Mouse (Mus musculus) gastrocnemius, adult 2 months (tissue): Measurements from ENCODE around the gene Tnk2. TPM values are rescaled to one million over a fixed set of nuclear protein-coding genes. Genes with fewer than 3 reads are reported as not detected.

Source experiments
- DNase-seq: peaks from one replicate; pipeline ENCODE4 v3.0.0; 2022
- H3K27ac ChIP-seq: fragments of 200-600 bp; 2 replicates; pipeline ENCODE4 v1.8.1; 2022; ENCODE audit warnings: mild to moderate bottlenecking
- H3K4me3 ChIP-seq: fragments of 200-600 bp; 2 replicates; pipeline ENCODE4 v1.8.1; 2022; ENCODE audit warnings: mild to moderate bottlenecking, moderate library complexity
- CTCF ChIP-seq: fragments of 200-600 bp; IDR thresholded peaks from 2 replicates; pipeline ENCODE4 v1.8.1; 2022; ENCODE audit warnings: antibody characterized with exemption, mild to moderate bottlenecking, moderate library complexity
- intact Hi-C: fragments of 180-260 bp; cut with DNase I; formaldehyde crosslinking; loops from one replicate; pipeline ENCODE4 v1.15.1; 2025
- total RNA-seq, 2 experiments: library from RNA; stranded (reverse); gene quantifications; 2 replicates each; pipeline ENCODE4 v1.2.3; 2021

Gene Tnk2
- total RNA-seq, 2 experiments from 2014 or later: 48.4 to 54.4 TPM

DNA sequence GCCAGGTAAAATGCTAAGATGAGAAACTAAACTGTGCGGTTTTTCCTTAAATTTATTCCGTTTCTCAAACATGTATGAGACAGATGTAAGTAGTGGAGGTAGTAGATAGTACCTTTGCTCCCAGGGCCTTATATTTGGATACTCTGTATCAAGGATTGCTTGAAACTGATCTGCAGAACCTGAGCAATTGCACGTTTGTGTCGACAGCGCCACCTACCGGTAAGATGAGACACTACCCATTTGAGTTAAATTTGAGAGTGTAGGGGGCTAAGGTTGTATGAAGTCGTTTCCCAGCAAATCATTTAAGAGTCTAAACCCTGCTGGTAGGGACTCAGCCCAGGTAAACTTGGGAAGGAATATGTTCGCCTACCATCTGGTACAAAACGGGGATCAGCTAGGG is 45.8 kb downstream of the Tnk2 start:
- no peak overlapping the region for H3K4me3 ChIP-seq
- DNase-seq: peak; percentile 71
- intact Hi-C loops: loop anchor here (1.0 to 2.0 kb wide), 2 partner anchors 51 to 177 kb away; no protein-coding TSS in a partner anchor
- H3K27ac ChIP-seq: no peak overlapping the region
- TF ChIP-seq CTCF: peak; percentile 92; the same call in 1 of the 2 replicates

GRCm38 (mm10) chr16:32696841-32697464 is 53.3 kb downstream of the Tnk2 start:
- Histone ChIP-seq H3K27ac (no peak overlapping the region), H3K4me3 (no peak overlapping the region)
- TF ChIP-seq CTCF: peak; percentile 71
- intact Hi-C loops: loop anchor here (10.0 kb wide), 1 partner anchor 188 kb away; no protein-coding TSS in a partner anchor
- DNase-seq: no peak

GRCm38 (mm10) chr16:32697665-32698446 is 54.2 kb downstream of the Tnk2 start:
- TF ChIP-seq CTCF: peak; percentile 13; the same call in 1 of the 2 replicates
- no peak for DNase-seq
- intact Hi-C loops: loop anchor here (10.0 kb wide), 1 partner anchor 187 kb away; no protein-coding TSS in a partner anchor
- Histone ChIP-seq H3K4me3 (no peak overlapping the region), H3K27ac (no peak overlapping the region)

DNA sequence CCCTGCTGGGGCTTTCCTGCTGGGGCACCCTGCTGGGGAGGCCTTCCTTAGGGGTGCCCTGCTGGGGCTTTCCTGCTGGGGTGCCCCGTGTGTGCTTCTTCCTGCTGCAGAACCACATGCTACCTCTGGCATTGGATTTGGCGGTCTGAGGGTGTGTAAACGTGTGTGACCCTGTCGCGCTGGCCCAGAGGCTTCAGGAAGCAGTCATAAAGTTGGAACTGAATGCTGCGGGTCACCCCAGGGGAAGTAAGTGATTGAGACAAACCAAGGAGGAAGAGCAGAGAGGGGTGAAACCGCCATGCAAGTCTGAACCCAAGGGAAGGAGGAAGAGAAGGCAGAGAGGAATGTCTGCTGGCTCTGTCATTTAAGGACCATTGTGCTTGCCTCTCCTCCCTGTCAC is 54.9 kb downstream of the Tnk2 start:
- no peak for TF ChIP-seq CTCF
- intact Hi-C loops: loop anchor here (10.0 kb wide), 1 partner anchor 186 kb away; no protein-coding TSS in a partner anchor
- H3K4me3 ChIP-seq: no peak overlapping the region
- no peak for DNase-seq
- no peak overlapping the region for H3K27ac ChIP-seq

DNA sequence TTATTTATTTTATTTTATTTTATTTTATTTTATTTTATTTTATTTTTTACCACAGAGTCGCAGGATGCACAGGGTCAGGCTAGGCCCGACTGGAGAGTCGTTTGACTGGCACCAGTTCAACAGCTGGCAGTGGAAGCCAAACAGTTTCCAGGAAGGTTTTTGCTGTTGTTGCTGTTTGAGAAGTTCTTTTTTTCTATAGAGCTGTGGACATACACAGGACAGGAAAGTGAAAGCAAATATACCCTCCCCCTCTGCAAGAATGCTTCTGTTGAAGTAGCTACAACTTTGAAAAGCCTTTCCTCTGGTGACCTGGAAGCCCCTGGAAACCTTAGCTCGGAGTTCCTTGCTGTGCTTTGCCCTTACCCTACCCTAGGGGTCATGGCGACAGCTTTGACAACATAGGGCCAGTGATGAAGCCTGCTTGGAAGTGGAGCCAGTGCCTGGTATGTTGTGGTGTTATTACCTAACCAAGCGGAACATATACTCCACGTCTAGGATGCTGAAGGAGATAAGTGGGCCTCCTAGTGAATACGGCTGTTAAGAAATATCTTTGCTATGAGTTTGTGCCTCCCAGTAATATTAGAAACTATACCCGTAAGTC is 59.7 kb downstream of the Tnk2 start:
- DNase-seq: no peak
- peak overlapping the region; percentile 58 for H3K27ac ChIP-seq
- TF ChIP-seq CTCF: no peak
- intact Hi-C loops: no loop called here
- no peak overlapping the region for H3K4me3 ChIP-seq

GRCm38 (mm10) chr16:32705606-32706005 is 61.9 kb downstream of the Tnk2 start:
- Histone ChIP-seq H3K4me3 (no peak overlapping the region), H3K27ac (no peak overlapping the region)
- no peak for DNase-seq
- intact Hi-C loops: no loop called here
- 0 out of 2 replicates have a peak, but pooled peaks have one; percentile 7 for TF ChIP-seq CTCF

GRCm38 (mm10) chr16:32707111-32707823 is 63.6 kb downstream of the Tnk2 start:
- H3K27ac ChIP-seq: no peak overlapping the region
- intact Hi-C loops: no loop called here
- TF ChIP-seq CTCF: no peak
- no peak for DNase-seq
- H3K4me3 ChIP-seq: no peak overlapping the region

DNA sequence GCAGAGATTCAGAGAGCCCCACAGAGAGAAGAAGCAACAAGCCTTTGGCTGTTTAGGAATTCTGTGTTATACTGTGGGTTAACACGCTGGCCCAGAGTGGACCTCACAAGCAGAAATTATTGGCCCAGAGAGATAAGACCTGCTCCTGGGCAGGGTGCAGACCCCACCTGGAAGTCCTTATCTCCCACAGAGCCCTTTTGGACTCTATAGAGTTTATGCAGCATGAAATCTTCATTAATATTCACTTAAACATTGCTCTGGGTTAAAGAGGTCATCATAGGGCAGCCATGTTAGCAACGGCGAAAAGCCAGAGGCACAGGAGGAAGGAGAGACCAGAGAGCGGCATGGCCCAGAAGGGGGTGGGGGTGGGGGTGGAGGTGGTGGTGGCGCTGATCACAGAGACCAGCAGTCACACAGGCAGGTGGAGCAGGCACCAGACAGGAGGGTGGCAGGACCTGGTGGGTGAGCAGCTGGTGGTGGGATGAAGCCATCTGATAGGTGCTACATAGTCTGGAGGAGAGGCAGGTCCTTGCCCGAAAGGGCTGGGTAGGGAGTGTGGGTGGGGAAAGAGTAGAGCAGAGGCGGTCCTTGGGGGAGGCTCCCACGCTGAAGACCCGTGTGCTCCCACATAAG is 64.3 kb downstream of the Tnk2 start:
- DNase-seq: no peak
- Histone ChIP-seq H3K4me3 (no peak overlapping the region), H3K27ac (no peak overlapping the region)
- intact Hi-C loops: no loop called here
- no peak for TF ChIP-seq CTCF

DNA sequence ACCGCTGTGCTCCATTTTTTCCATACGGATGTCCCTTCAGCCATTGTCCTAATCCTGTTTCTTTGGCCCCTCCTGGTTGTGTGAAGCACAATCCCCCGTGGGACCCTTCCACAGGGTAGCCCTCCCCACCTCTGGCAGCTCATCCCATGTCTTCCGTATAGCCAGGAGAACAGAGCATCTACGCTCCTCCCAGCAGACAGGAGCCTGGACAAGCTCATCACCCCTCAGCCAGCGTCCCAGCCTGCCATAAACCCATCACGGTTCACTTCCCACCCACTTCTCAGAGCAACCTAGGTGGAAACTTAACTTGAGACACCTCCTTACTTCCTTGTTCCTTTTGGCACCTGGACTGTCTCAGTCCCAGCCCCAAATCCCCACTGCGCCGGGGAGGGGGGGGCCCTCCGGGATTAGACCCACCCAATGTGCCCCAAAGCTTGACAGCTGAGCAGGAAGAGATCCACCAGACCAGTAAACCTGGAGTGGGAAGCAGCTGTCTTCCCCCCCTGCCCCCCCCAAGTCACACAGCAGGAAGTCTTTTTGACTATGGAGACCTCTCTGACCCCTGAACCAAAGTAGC is 64.9 kb downstream of the Tnk2 start:
- no peak for DNase-seq
- H3K27ac ChIP-seq: no peak overlapping the region
- no peak for TF ChIP-seq CTCF
- H3K4me3 ChIP-seq: no peak overlapping the region
- intact Hi-C loops: no loop called here

DNA sequence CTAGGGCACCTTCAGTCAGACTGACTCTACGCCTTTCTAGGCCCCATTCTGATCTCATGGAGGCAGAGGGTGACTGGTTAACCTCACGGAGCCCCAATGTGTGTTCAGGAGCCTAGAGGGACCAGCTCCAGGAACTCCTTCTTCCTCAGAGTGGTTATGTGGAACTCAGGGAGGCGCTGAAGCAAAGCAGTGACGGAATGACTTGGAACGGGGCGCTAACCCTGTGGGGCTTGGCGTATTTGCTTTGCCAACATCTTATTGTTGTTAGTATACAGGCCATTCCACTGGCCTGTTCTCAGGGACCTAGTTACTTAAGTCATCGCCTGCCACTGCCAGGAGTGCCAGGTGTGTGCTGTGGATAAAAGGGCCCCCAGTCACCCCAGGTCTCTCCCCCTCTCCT is 65.4 kb downstream of the Tnk2 start:
- Histone ChIP-seq H3K4me3 (no peak overlapping the region), H3K27ac (no peak overlapping the region)
- no peak for TF ChIP-seq CTCF
- intact Hi-C loops: no loop called here
- DNase-seq: no peak

GRCm38 (mm10) chr16:32710426-32711070 is 66.9 kb downstream of the Tnk2 start:
- no peak for DNase-seq
- H3K4me3 ChIP-seq: no peak overlapping the region
- peak overlapping the region; percentile 43 for H3K27ac ChIP-seq
- no peak for TF ChIP-seq CTCF
- intact Hi-C loops: no loop called here

DNA sequence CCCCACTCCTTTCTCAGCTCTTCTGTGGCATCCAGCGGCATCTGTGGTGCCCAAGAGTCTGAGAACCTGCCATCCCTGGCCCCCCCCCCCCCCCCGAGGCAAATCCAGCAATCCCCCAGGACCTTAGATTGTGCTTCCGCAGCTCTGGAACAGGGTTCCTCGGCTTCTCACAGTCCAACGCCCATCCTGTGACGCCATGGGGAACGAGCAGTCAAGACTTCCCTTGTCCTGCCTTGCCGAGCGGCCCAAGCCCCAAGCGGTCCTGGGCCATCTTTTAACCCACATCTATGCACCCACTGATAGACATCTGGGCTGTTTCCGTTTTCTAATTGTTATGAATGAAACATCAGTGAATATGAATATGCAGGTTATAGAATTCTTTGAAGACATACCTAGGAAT is 68.5 kb downstream of the Tnk2 start:
- DNase-seq: no peak
- intact Hi-C loops: no loop called here

More for the DNA sequence above, 68.5 kb downstream of the Tnk2 start:
- Histone ChIP-seq H3K4me3 (no peak overlapping the region), H3K27ac (peak overlapping the region; percentile 38; the same call in 1 of the 2 replicates)
- no peak for TF ChIP-seq CTCF
